Mouse (Mus musculus) embryo, embryonic 10.5 days (tissue): ENCODE measurements at regions not wholly inside any gene's neighbourhood (a gene's known extent, or its start where the extent isn't known, plus 50 kb on each side); places are given as distances from the start of the nearest gene placed in this dataset.

Experiments
- DNase-seq: peaks from one replicate; pipeline ENCODE4 v3.0.0-alpha.2; 2015; ENCODE audit warnings: low spot score

DNA sequence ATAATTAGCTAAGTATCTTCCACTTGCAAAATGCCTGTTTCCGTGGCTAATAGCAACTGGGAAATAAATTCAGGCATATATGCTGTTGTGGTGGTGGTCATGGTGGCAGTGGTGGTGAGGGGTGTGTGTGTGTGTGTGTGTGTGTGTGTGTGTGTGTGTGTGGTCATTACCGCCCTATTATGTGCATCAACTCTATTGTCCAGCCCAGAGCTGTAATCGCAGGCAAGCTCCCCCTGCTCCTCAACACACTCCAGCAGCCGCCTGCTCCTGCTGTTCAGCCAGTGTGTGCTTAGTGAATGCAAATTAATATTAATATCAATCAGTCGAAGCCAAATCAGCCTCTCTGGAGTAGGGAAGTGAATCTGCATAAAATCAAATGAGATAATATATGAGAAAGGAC, 152.9 kb upstream of the Zic3 start:
- DNase-seq, result no peak

DNA sequence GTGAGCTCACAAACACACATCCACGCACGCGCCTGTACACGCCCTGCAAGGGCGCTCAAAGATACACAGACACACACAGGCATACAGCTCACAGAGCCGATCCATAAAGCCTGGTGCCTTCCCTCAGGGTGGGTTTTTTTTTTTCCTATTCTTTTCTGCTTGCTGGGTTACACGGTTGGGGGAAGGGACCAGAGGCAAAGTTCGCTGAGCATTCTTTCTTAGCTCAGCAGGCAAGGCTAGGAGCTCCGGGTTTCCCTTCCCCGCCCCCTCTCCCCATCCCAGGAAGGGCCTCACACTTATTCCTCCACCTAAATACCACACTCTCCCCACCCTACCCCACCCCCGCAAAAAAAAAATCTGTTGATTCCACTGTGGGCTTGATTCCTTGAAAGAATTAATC, 105.8 kb upstream of the Zic3 start:
- DNase-seq, result peak; percentile 47

DNA sequence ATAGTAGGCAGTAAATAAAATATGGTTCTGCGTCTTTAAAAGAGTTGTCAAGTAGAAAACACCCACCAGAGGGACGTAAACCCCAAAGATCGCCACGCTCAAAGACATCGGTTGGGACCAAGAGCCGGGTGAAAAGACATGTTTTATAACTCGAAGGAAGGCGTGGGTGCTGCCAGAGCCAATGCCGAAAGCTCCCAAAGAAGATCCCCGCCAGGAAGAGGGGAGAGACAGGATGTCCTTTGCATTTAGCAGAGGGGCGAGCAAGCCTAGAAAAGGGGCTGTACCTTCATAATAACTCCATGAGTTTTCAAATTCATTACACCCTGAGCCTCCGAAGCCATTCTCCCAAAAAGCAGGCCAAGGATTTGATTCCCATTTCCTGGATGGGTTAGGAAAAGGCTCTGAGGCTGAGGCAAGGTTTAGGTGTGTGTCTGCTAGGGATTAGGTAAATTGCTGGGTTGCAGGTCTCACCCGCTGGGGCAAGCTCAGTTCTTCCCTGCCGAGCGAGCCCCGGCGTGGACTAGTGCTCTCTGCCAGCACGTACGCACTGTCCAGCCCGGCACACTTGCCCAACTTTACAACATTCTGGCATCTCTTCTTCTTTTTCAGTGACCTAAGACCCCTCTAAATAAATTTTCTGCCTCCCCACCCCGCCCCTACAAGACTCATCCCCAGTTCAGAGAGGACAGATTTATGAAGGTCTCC, 104.9 kb upstream of the Zic3 start:
- peak; percentile 20 for DNase-seq

DNA sequence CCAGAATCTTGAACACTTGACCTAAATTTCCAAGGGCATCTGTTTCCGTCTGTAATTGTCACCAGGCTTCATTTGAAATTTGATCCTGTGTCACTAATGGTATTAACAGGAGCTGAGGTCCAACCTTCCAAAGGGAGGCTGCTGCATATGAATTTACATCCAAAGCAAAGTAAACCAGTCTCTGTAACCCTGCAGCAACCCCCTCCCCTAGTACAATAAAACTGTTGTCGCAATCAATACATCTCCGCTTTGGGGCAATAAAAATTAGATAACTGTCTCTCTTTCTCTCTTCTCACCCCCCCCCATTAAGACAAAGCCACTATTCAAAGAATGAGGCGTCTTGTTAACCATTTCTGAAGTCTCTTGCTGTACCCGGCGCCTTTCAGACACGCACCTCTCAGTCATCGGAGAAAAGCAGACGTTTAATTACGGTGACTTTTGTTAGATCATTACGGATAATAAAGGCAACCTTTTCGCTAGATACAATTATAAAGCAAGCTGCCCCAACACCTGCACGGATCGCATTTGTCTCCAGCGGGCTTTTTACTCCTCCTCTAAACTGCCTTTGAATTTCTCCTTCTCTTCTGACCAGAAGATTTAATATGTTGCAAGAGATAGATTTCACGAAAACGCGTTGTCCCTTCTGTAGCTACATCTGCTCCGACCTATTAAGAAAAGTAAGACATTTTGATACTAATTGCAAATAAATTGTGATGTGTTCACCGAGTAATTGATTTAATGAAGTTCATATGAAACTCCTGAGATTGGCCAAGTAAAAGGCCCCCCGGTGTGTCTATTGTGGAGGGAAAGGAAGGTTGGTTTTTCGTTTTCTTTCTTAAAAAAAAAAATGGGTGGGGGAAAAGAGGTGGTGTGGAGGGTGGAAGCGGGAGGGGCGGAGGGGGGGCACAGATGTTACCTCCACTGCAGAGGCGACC, 104.1 kb upstream of the Zic3 start:
- peak; percentile 46 for DNase-seq

DNA sequence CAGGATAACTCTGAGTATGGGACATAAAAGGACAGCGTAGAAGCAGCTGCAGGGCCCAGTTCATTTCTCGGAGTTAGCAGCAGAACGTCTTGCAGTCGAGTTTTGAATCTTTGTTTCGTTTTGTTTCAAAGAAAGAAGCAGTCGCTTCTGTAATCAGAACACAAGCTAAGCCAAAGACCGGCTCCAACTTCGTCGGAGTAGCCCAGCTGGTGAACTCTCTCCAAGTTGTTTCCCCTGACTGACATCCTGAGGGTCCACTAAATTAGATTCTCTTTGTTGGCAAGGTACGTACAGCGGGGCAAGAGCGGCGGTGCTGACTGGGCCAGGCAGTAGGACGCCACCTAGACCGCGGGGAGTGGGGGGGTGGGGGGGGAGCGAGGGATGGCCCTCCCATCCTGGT, 102.6 kb upstream of the Zic3 start:
- DNase-seq, result peak; percentile 21

DNA sequence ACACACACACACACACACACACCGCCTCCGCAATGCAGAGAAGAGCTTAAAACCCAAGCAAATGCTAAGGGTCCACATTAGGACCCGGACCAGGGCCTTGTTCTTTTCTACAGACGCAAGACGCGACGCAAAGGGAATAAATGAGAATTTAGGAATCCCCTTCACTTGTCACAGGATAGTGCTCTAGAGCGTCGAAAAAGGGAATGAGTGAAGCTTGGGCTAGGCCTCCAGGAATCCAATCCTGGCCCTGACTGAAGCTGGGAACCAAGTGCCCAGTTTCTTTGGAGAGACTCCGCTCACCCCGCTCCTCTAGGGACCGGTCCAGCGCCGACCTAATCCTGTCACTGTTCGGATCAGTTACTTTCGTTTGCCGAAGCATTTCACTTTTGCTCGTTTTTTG, 102.1 kb upstream of the Zic3 start:
- DNase-seq, result peak; percentile 44

DNA sequence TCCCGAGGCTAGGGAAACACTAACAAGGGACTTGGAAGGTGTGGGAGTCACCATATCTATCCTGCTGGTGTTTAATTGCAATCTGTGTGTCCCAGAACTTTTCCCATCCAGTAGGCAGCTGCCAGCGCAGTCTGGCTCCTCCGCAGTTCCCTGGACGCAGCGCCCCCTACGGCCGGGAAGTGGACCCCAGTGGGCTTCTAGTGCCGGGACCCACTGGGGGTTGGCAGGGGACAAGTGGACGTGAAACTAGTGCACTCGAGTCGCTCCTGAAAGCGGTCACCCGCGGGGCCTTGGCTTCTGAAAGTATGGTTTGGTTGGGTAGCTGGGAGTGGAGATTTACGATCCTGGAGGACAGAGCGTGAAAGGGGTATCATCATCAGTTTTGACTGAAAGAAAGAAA, 101.2 kb upstream of the Zic3 start:
- DNase-seq, result peak; percentile 47

DNA sequence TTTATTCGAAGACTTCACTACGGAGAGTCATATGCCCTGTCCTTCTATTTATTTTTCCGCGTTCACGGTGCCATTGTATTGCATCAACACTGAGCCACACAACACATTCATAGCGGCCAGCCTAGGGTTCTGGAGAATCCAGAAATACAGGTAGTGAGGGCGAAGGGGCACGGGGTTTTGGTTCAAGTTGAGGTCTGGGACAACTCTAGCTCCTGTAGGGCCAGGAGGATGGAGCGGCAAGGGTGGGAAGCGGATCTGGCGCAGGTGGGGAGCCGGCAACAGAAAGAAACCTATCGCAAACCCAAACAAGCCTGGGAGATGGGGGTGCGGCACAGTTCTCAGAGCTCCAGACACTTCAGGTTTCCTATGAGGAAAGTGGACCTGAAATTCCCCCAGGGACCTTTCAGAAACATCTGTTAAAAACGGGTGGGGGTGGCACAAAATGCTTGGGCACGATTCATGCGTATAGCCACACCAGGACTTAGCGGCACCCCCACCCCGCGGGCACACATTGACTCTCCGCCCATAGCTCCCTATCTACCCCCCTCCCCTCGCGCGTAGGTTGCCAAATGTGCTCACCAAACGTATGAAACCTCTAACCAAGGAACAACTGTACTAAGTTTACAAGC, 100.6 kb upstream of the Zic3 start:
- DNase-seq, result peak; percentile 7

DNA sequence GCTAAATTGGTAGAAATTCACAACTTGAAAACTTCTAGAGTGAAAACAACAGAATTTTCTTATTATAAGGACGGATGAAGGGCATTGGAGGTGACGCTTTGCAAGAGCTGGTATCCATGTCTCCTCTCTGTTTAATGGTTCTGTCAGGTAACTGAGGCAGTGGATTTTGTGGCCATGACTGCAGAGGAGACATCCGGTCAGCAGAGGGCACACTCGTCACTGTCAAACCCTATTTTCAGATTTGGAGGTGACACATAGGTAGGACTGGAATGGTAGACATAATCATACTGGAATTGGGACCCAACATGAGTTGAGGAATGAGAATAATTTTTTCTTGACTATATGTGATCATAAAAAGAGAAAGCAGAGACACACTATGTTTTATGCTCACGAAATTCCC, 98.7 kb upstream of the Zic3 start:
- DNase-seq, result peak; percentile 34

DNA sequence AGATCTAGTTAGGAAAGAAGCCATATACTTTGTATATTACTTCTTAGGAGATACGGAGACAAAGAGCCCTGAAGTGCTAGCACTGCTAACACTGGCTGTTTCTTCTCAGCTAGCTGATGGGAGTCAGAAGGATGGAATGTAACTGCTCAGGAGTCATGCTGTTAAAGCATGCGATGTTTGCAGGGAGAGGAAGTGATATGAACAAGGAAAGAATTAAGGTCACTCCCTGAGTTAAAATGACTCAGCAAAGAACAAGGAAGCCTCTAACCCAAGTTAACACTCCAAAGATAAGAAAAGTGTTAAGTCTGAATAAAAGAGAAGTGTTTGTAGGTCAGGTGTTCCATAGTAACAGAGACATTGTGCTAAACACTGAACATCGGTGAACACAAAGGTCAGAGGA, 86.9 kb upstream of the Zic3 start:
- DNase-seq, result no peak

DNA sequence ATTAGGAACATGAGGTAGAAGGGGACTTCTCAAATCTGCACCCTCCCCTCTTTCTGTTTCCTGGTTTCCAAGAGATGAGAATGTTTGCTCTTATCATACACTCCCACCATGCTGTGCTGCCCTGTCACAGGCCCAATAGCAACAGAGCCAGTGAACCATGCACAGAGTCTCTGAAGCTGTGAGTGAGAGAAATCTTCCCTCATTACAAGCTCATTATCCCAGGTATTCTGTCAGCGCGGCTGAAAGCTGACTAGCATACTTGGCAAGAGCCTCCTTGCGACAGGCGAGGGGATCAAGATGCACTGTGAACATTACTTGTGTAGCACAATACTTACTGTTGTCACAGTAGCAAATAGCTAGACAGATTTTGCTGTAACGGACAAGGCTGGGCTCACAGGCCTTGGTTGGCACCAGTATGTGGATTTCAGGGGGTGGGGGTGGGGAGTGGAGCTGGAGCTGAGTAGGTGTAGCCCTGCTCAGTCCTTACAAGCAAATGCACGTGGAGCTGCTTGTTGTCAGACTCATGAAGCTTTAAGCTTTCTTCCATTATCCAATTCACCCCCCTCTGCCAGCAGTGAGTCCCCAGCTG, 84.2 kb upstream of the Zic3 start:
- DNase-seq, result no peak

DNA sequence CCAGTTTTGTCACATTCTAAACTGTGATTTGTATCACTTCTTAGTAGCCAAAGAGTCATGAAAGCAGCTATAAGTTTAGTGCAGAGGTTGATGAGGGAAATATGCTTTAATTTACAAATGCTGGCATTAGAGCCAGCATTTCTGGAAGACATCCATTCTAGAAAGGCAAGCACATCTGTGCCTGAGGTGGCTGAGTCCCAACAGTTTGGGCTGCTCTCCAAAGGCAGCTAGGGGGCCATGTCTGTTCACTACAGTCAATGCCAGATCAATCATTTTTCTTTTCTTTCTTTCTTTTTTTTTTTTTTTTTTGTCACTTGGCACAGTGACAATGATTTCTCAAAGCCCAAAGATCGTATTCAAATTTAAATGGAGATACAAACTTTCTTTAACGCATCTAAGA, 71.6 kb upstream of the Zic3 start:
- DNase-seq, result no peak

DNA sequence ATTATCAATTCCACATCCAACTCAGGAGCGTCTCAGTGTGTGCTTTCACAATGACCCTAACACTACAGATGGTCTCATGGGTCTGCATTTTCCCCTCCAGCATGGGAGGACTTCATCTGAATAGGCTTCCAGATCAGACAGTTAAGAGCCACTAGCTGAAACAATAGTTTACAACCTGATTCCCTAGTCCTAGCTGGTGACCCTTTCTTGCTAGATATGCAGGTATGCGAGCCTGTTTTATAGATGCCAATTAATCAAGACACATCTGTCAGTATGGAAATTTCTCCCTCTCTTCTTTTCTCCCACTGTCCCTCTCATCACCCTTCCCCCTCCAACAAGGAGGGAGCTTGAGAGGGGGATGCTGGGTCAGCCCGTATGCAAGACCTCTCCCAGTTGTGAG, 71.2 kb upstream of the Zic3 start:
- no peak for DNase-seq

DNA sequence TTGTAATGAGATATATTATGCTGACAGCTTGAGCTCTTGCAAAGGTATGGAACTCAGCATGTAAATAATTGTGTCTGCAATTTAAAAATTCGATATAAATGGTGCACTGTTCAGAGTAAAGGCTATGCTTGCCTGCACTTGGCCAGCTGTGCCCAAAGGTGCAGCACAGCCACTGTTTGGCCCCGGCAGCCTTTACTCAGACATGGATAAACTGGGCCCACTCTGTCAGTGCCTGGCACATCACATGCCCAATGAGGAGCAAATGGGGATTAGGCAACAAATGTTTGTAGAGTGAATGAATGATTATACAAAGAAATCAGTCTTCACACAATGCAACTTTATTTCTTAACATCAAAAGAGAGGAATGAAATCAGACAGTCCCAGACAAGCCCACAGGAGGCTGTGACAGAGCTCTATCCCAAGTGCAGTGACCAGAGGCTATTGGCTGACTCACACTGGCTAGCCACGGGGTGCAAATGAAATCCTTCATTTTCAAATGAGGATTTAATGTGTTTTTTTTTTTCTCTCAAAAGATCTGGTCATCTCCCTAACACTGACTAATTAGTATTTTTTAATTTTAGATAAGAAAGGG, 67.8 kb upstream of the Zic3 start:
- no peak for DNase-seq
